Mouse (Mus musculus) forebrain, embryonic 11.5 days (tissue): ENCODE measurements around the gene Pms1. TPM values are rescaled to one million over a fixed set of nuclear protein-coding genes. Genes with fewer than 3 reads are reported as not detected.
"Not testable (repeated sequence)": the region's sequence is repeated elsewhere in the genome, so short reads cannot be mapped to it uniquely, and the experiment has no call there.

Source experiments
- ATAC-seq: fragments of 200-750 bp; cut with Nextera tagmentation; replicated peaks from 2 replicates; pipeline ENCODE4 v1.8.0; 2017; ENCODE audit warnings: moderate TSS enrichment; ENCODE audit not compliant: low FRiP score
- DNase-seq: peaks from one replicate; pipeline ENCODE4 v3.0.0-alpha.2; 2017; ENCODE audit warnings: low spot score
- H3K27ac ChIP-seq: fragments of 300-500 bp; sonication (generic); 2 replicates; pipeline ENCODE4 v1.5.1; 2014; ENCODE audit warnings: low read depth, low read length
- H3K27me3 ChIP-seq: fragments of 300-500 bp; sonication (generic); 2 replicates; pipeline ENCODE4 v1.6.1; 2014; ENCODE audit warnings: mild to moderate bottlenecking, low read length, mixed read lengths; ENCODE audit not compliant: control insufficient read depth, insufficient read depth
- H3K36me3 ChIP-seq: fragments of 300-500 bp; sonication (generic); 2 replicates; pipeline ENCODE4 v1.6.1; 2014; ENCODE audit warnings: mild to moderate bottlenecking, low read length, moderate library complexity, mixed read lengths; ENCODE audit not compliant: control insufficient read depth, insufficient read depth
- H3K4me1 ChIP-seq: fragments of 300-500 bp; sonication (generic); replicated peaks from 2 replicates; pipeline ENCODE4 v1.6.1; 2014; ENCODE audit warnings: low read length, mixed read lengths; ENCODE audit not compliant: control insufficient read depth, insufficient read depth
- H3K4me2 ChIP-seq: fragments of 300-500 bp; sonication (generic); 2 replicates; pipeline ENCODE4 v1.6.1; 2014; ENCODE audit warnings: low read depth, mild to moderate bottlenecking, low read length, moderate library complexity, mixed read lengths; ENCODE audit not compliant: severe bottlenecking
- H3K4me3 ChIP-seq: fragments of 300-500 bp; sonication (generic); 2 replicates; pipeline ENCODE4 v1.5.1; 2014; ENCODE audit warnings: low read depth, low read length
- H3K9ac ChIP-seq: fragments of 300-500 bp; sonication (generic); 2 replicates; pipeline ENCODE4 v1.6.1; 2014; ENCODE audit warnings: low read length
- H3K9me3 ChIP-seq: fragments of 300-500 bp; sonication (generic); 2 replicates; pipeline ENCODE4 v1.6.1; 2016; ENCODE audit warnings: low read length, mixed read lengths; ENCODE audit not compliant: control insufficient read depth
- WGBS: fragments of 180-500 bp; shearing (Covaris S2); extraction: QIAGEN DNeasy Blood & Tissue Kit; methylation state at CpG from one replicate; pipeline ENCODE4 v1.1.7; 2014; 5-methylcytosine and 5-hydroxymethylcytosine counted together
- polyA plus RNA-seq: library from polyadenylated mRNA; unstranded; fragments of >200 nt; fragmentation: Nextera tagmentation; extraction: Ambion mirVana; gene quantifications from 2 replicates; pipeline ENCODE4 v1.2.1, GENCODE M21; 2014

Pms1 gene
- 26.8 and 30.0 TPM in 2 replicates for polyA plus RNA-seq

GRCm38 (mm10) chr1:53296581-53297383 is at the start of gene Pms1, which contains the start of the genes Ormdl1 and Gm28778:
TSS of gene Pms1 (minus strand) at chr1:53297018.
TSS of gene Ormdl1 (plus strand) at chr1:53297095.
TSS of gene Gm28778 (plus strand) at chr1:53297111.
- peak within 1 kb of the TSS; percentile 91 for H3K9ac ChIP-seq
- H3K4me2 ChIP-seq = peak within 1 kb of the TSS; percentile 63
- under 1% methylated on average over 66 of the region's 66 CpGs for WGBS
- peak; percentile 96 for DNase-seq
- no peaks in the 10 kb centered on the region for H3K9me3 ChIP-seq
- no peaks in the 10 kb centered on the region for H3K4me1 ChIP-seq
- H3K27ac ChIP-seq = peak within 1 kb of the TSS; percentile 81
- no peaks in the 10 kb centered on the region for H3K36me3 ChIP-seq
- no peaks in the 10 kb centered on the region for H3K27me3 ChIP-seq
- ATAC-seq = peak; percentile 100
- peak within 1 kb of the TSS; percentile 80 for H3K4me3 ChIP-seq

- no peak overlapping the region for H3K4me2 ChIP-seq
- H3K27me3 ChIP-seq = no peaks in the 10 kb centered on the region
- no peaks in the 10 kb centered on the region for H3K4me1 ChIP-seq
- no peak overlapping the region for H3K4me3 ChIP-seq
- no peak overlapping the region for H3K9ac ChIP-seq
- DNase-seq = no peak
- H3K27ac ChIP-seq = no peak overlapping the region
- H3K36me3 ChIP-seq = peaks cover 9% of the 10 kb centered on the region; the same call in 1 of the 2 replicates
- 92% methylated on average over 2 of the region's 2 CpGs for WGBS
- ATAC-seq = no peak
- H3K9me3 ChIP-seq = no peaks in the 10 kb centered on the region
Measured at GRCm38 (mm10) chr1:53341071-53341470, 44.3 kb upstream of the Pms1 start.

GRCm38 (mm10) chr1:53337403-53337802 is 40.6 kb upstream of the Pms1 start:
- ATAC-seq, H3K4me3 ChIP-seq: not testable (repeated sequence)
- WGBS = 57% methylated on average over 2 of the region's 2 CpGs

GRCm38 (mm10) chr1:53335465-53335864 is 38.6 kb upstream of the Pms1 start:
- Histone ChIP-seq H3K4me2 (no peak overlapping the region), H3K36me3 (no peaks in the 10 kb centered on the region), H3K9me3 (no peaks in the 10 kb centered on the region), H3K4me3 (no peak overlapping the region), H3K4me1 (no peaks in the 10 kb centered on the region), H3K9ac (no peak overlapping the region), H3K27me3 (no peaks in the 10 kb centered on the region), H3K27ac (no peak overlapping the region)
- ATAC-seq = no peak
- no peak for DNase-seq

More at GRCm38 (mm10) chr1:53337403-53337802, 40.6 kb upstream of the Pms1 start:
- H3K27me3 ChIP-seq, H3K9me3 ChIP-seq, H3K4me1 ChIP-seq, H3K27ac ChIP-seq, H3K4me2 ChIP-seq, H3K9ac ChIP-seq, DNase-seq, H3K36me3 ChIP-seq: not testable (repeated sequence)

- not testable (repeated sequence) for H3K27ac ChIP-seq, H3K36me3 ChIP-seq, H3K9ac ChIP-seq, DNase-seq, H3K4me1 ChIP-seq, H3K9me3 ChIP-seq, ATAC-seq, H3K27me3 ChIP-seq, H3K4me3 ChIP-seq, H3K4me2 ChIP-seq
- WGBS = 82% methylated on average over 5 of the region's 5 CpGs
Measured at GRCm38 (mm10) chr1:53333527-53333926, 36.7 kb upstream of the Pms1 start.

GRCm38 (mm10) chr1:53324827-53325494 is 28.1 kb upstream of the Pms1 start:
- DNase-seq (no peak), ATAC-seq (no peak)
- no peak overlapping the region for H3K4me3 ChIP-seq
- no peaks in the 10 kb centered on the region for H3K27me3 ChIP-seq
- H3K9ac ChIP-seq = no peak overlapping the region
- WGBS = 96% methylated on average over 5 of the region's 5 CpGs
- H3K4me1 ChIP-seq = no peaks in the 10 kb centered on the region
- H3K4me2 ChIP-seq = no peak overlapping the region
- H3K36me3 ChIP-seq = peaks cover 2% of the 10 kb centered on the region; the same call in 1 of the 2 replicates
- no peaks in the 10 kb centered on the region for H3K9me3 ChIP-seq
- H3K27ac ChIP-seq = no peak overlapping the region

GRCm38 (mm10) chr1:53324277-53324676 is 27.5 kb upstream of the Pms1 start:
- 94% methylated on average over 1 of the region's 1 CpGs for WGBS
- no peak for DNase-seq
- Histone ChIP-seq H3K4me3 (no peak overlapping the region), H3K36me3 (peaks cover 2% of the 10 kb centered on the region; the same call in 1 of the 2 replicates), H3K9me3 (no peaks in the 10 kb centered on the region), H3K9ac (no peak overlapping the region), H3K27me3 (no peaks in the 10 kb centered on the region), H3K4me1 (no peaks in the 10 kb centered on the region), H3K4me2 (no peak overlapping the region), H3K27ac (no peak overlapping the region)
- no peak for ATAC-seq

- no peak overlapping the region for H3K4me3 ChIP-seq
- H3K4me1 ChIP-seq = no peaks in the 10 kb centered on the region
- DNase-seq = no peak
- H3K9ac ChIP-seq = no peak overlapping the region
- H3K27ac ChIP-seq = no peak overlapping the region
- H3K4me2 ChIP-seq = no peak overlapping the region
- 95% methylated on average over 5 of the region's 5 CpGs for WGBS
- no peak for ATAC-seq
- no peaks in the 10 kb centered on the region for H3K27me3 ChIP-seq
- H3K9me3 ChIP-seq = no peaks in the 10 kb centered on the region
- H3K36me3 ChIP-seq = peaks cover 2% of the 10 kb centered on the region; the same call in 1 of the 2 replicates
Measured at GRCm38 (mm10) chr1:53323254-53323653, 26.4 kb upstream of the Pms1 start.
